Mouse (Mus musculus) intestine, embryonic 15.5 days (tissue): ENCODE measurements around the gene Ccsap. TPM values are rescaled to one million over a fixed set of nuclear protein-coding genes. Genes with fewer than 3 reads are reported as not detected.

Experiments
- ATAC-seq: fragments of 200-750 bp; cut with Nextera tagmentation; 2 replicates; pipeline ENCODE4 v1.8.0; 2017; ENCODE audit warnings: moderate TSS enrichment, moderate library complexity
- H3K27ac ChIP-seq: fragments of 300-500 bp; sonication (generic); 2 replicates; pipeline ENCODE4 v1.5.1; 2015; ENCODE audit warnings: mild to moderate bottlenecking, inconsistent platforms
- H3K27me3 ChIP-seq: fragments of 300-500 bp; sonication (generic); replicated peaks from 2 replicates; pipeline ENCODE4 v1.6.1; 2015; ENCODE audit warnings: inconsistent platforms
- H3K36me3 ChIP-seq: fragments of 300-500 bp; sonication (generic); 2 replicates; pipeline ENCODE4 v1.6.1; 2015; ENCODE audit warnings: inconsistent platforms
- H3K4me1 ChIP-seq: fragments of 300-500 bp; sonication (generic); replicated peaks from 2 replicates; pipeline ENCODE4 v1.6.1; 2015; ENCODE audit warnings: inconsistent platforms
- H3K4me2 ChIP-seq: fragments of 300-500 bp; sonication (generic); replicated peaks from 2 replicates; pipeline ENCODE4 v1.6.1; 2015; ENCODE audit warnings: mild to moderate bottlenecking, inconsistent platforms
- H3K4me3 ChIP-seq: fragments of 300-500 bp; sonication (generic); replicated peaks from 2 replicates; pipeline ENCODE4 v1.5.1; 2015; ENCODE audit warnings: inconsistent platforms
- H3K9ac ChIP-seq: fragments of 300-500 bp; sonication (generic); 2 replicates; pipeline ENCODE4 v1.6.1; 2015; ENCODE audit warnings: inconsistent platforms
- H3K9me3 ChIP-seq: fragments of 300-500 bp; sonication (generic); 2 replicates; pipeline ENCODE4 v1.6.1; 2016; ENCODE audit warnings: inconsistent platforms
- WGBS: fragments of 180-500 bp; shearing (Covaris S2); methylation state at CpG from one replicate; pipeline ENCODE4 v1.1.7; 2015; 5-methylcytosine and 5-hydroxymethylcytosine counted together
- polyA plus RNA-seq: library from polyadenylated mRNA; unstranded; fragments of >200 nt; fragmentation: Nextera tagmentation; extraction: Ambion mirVana; gene quantifications from 2 replicates; pipeline ENCODE4 v1.2.1, GENCODE M21; 2015

Gene Ccsap
- 3.4 and 3.6 TPM in 2 replicates for polyA plus RNA-seq

- no peaks in the 10 kb centered on the region for H3K36me3 ChIP-seq
- H3K4me2 ChIP-seq: peak within 1 kb of the TSS; percentile 98
- peak within 1 kb of the TSS; percentile 73 for H3K27ac ChIP-seq
- peak within 1 kb of the TSS; percentile 97 for H3K4me3 ChIP-seq
- peaks cover 10% of the 10 kb centered on the region for H3K27me3 ChIP-seq
- WGBS: 1% methylated on average over 48 of the region's 48 CpGs
- H3K9me3 ChIP-seq: no peaks in the 10 kb centered on the region
- ATAC-seq: peak; percentile 71
- peak within 1 kb of the TSS; percentile 87 for H3K9ac ChIP-seq
- H3K4me1 ChIP-seq: peaks cover 10% of the 10 kb centered on the region; the same call in 1 of the 2 replicates
Observed at GRCm38 (mm10) chr8:123859648-123860259, at the start of gene Ccsap. Gene Ccsap, minus strand, starts transcription at chr8:123860209.

GRCm38 (mm10) chr8:123907604-123908003 is 47.6 kb upstream of the Ccsap start:
- no peak overlapping the region for H3K4me2 ChIP-seq
- H3K36me3 ChIP-seq: peaks cover 36% of the 10 kb centered on the region
- H3K9ac ChIP-seq: no peak overlapping the region
- WGBS: 87% methylated on average over 6 of the region's 6 CpGs
- H3K4me3 ChIP-seq: no peak overlapping the region
- H3K4me1 ChIP-seq: no peaks in the 10 kb centered on the region
- ATAC-seq: no peak
- H3K27ac ChIP-seq: no peak overlapping the region
- H3K9me3 ChIP-seq: no peaks in the 10 kb centered on the region
- H3K27me3 ChIP-seq: no peaks in the 10 kb centered on the region

GRCm38 (mm10) chr8:123902653-123903052 is 42.6 kb upstream of the Ccsap start:
- WGBS: 80% methylated on average over 7 of the region's 7 CpGs
- Histone ChIP-seq H3K9ac (no peak overlapping the region), H3K9me3 (no peaks in the 10 kb centered on the region), H3K4me1 (no peaks in the 10 kb centered on the region), H3K36me3 (peaks cover 38% of the 10 kb centered on the region), H3K4me3 (no peak overlapping the region), H3K27ac (no peak overlapping the region), H3K4me2 (no peak overlapping the region), H3K27me3 (no peaks in the 10 kb centered on the region)
- ATAC-seq: no peak

- WGBS: 85% methylated on average over 7 of the region's 7 CpGs
- H3K27ac ChIP-seq: no peak overlapping the region
Observed at GRCm38 (mm10) chr8:123899366-123899765, 39.4 kb upstream of the Ccsap start.

GRCm38 (mm10) chr8:123898576-123898975 is 38.6 kb upstream of the Ccsap start:
- H3K9ac ChIP-seq: no peak overlapping the region
- peaks cover 27% of the 10 kb centered on the region for H3K27me3 ChIP-seq
- ATAC-seq: no peak
- H3K4me1 ChIP-seq: 0 out of 2 replicates have a peak, but pooled peaks cover 5% of the 10 kb centered on the region
- H3K4me3 ChIP-seq: no peak overlapping the region
- WGBS: 84% methylated on average over 5 of the region's 5 CpGs
- no peak overlapping the region for H3K4me2 ChIP-seq
- H3K9me3 ChIP-seq: no peaks in the 10 kb centered on the region
- peaks cover 24% of the 10 kb centered on the region; the same call in 1 of the 2 replicates for H3K36me3 ChIP-seq
- no peak overlapping the region for H3K27ac ChIP-seq

More at GRCm38 (mm10) chr8:123899366-123899765, 39.4 kb upstream of the Ccsap start:
- H3K4me3 ChIP-seq: no peak overlapping the region
- H3K9me3 ChIP-seq: no peaks in the 10 kb centered on the region
- H3K9ac ChIP-seq: no peak overlapping the region
- no peak overlapping the region for H3K4me2 ChIP-seq
- peaks cover 19% of the 10 kb centered on the region for H3K27me3 ChIP-seq
- no peak for ATAC-seq
- H3K36me3 ChIP-seq: peaks cover 32% of the 10 kb centered on the region; the same call in 1 of the 2 replicates
- 0 out of 2 replicates have a peak, but pooled peaks cover 5% of the 10 kb centered on the region for H3K4me1 ChIP-seq

GRCm38 (mm10) chr8:123896774-123897173 is 36.8 kb upstream of the Ccsap start:
- Histone ChIP-seq H3K4me1 (0 out of 2 replicates have a peak, but pooled peaks cover 10% of the 10 kb centered on the region), H3K4me2 (peak overlapping the region; percentile 7; the same call in 1 of the 2 replicates), H3K9me3 (no peaks in the 10 kb centered on the region), H3K4me3 (no peak overlapping the region), H3K27me3 (peaks cover 45% of the 10 kb centered on the region), H3K27ac (no peak overlapping the region), H3K36me3 (peaks cover 10% of the 10 kb centered on the region; the same call in 1 of the 2 replicates), H3K9ac (no peak overlapping the region)
- WGBS: 54% methylated on average over 10 of the region's 10 CpGs
- no peak for ATAC-seq

- Histone ChIP-seq H3K4me2 (peak overlapping the region; percentile 7; the same call in 1 of the 2 replicates), H3K36me3 (peaks cover 8% of the 10 kb centered on the region; the same call in 1 of the 2 replicates), H3K9ac (no peak overlapping the region), H3K4me3 (no peak overlapping the region), H3K9me3 (no peaks in the 10 kb centered on the region), H3K27me3 (peaks cover 49% of the 10 kb centered on the region), H3K27ac (no peak overlapping the region), H3K4me1 (0 out of 2 replicates have a peak, but pooled peaks cover 14% of the 10 kb centered on the region)
- ATAC-seq: peak; percentile 41; the same call in 1 of the 2 replicates
- 43% methylated on average over 14 of the region's 14 CpGs for WGBS
Observed at GRCm38 (mm10) chr8:123896366-123896761, 36.4 kb upstream of the Ccsap start.

GRCm38 (mm10) chr8:123895680-123896365 is 35.8 kb upstream of the Ccsap start:
- H3K4me1 ChIP-seq: 0 out of 2 replicates have a peak, but pooled peaks cover 14% of the 10 kb centered on the region
- H3K36me3 ChIP-seq: peaks cover 7% of the 10 kb centered on the region; the same call in 1 of the 2 replicates
- no peak overlapping the region for H3K4me3 ChIP-seq
- H3K27ac ChIP-seq: no peak overlapping the region
- WGBS: 79% methylated on average over 9 of the region's 9 CpGs
- H3K4me2 ChIP-seq: peak overlapping the region; percentile 7; the same call in 1 of the 2 replicates
- no peaks in the 10 kb centered on the region for H3K9me3 ChIP-seq
- H3K9ac ChIP-seq: no peak overlapping the region
- ATAC-seq: no peak
- H3K27me3 ChIP-seq: peaks cover 55% of the 10 kb centered on the region

- Histone ChIP-seq H3K36me3 (peaks cover 1% of the 10 kb centered on the region; the same call in 1 of the 2 replicates), H3K27me3 (peaks cover 57% of the 10 kb centered on the region), H3K4me1 (0 out of 2 replicates have a peak, but pooled peaks cover 14% of the 10 kb centered on the region), H3K27ac (no peak overlapping the region), H3K4me2 (peak overlapping the region; percentile 22; the same call in 1 of the 2 replicates), H3K9me3 (no peaks in the 10 kb centered on the region), H3K4me3 (no peak overlapping the region), H3K9ac (no peak overlapping the region)
- no peak for ATAC-seq
- 85% methylated on average over 4 of the region's 4 CpGs for WGBS
Observed at GRCm38 (mm10) chr8:123895230-123895629, 35.2 kb upstream of the Ccsap start.

GRCm38 (mm10) chr8:123894502-123895097 is 34.6 kb upstream of the Ccsap start, which contains the start of gene Acta1:
Gene Acta1, minus strand, starts transcription at chr8:123894751.
- Histone ChIP-seq H3K36me3 (no peaks in the 10 kb centered on the region), H3K9ac (no peak within 1 kb of the TSS), H3K4me3 (no peak within 1 kb of the TSS), H3K27me3 (peaks cover 61% of the 10 kb centered on the region), H3K4me2 (peak within 1 kb of the TSS; percentile 22), H3K4me1 (0 out of 2 replicates have a peak, but pooled peaks cover 14% of the 10 kb centered on the region), H3K27ac (no peak within 1 kb of the TSS), H3K9me3 (no peaks in the 10 kb centered on the region)
- ATAC-seq: 0 out of 2 replicates have a peak, but pooled peaks have one; percentile 31
- 24% methylated on average over 15 of the region's 15 CpGs for WGBS

- no peak overlapping the region for H3K4me3 ChIP-seq
- no peak overlapping the region for H3K27ac ChIP-seq
- H3K9me3 ChIP-seq: no peaks in the 10 kb centered on the region
- 78% methylated on average over 11 of the region's 11 CpGs for WGBS
- no peak overlapping the region for H3K4me2 ChIP-seq
- no peak for ATAC-seq
- H3K36me3 ChIP-seq: no peaks in the 10 kb centered on the region
- H3K4me1 ChIP-seq: 0 out of 2 replicates have a peak, but pooled peaks cover 14% of the 10 kb centered on the region
- H3K27me3 ChIP-seq: peaks cover 61% of the 10 kb centered on the region
- no peak overlapping the region for H3K9ac ChIP-seq
Observed at GRCm38 (mm10) chr8:123893413-123893812, 33.4 kb upstream of the Ccsap start.
